Comparison of ENCODE assay signal across 12 mouse cellular contexts in the genomic region with DNA sequence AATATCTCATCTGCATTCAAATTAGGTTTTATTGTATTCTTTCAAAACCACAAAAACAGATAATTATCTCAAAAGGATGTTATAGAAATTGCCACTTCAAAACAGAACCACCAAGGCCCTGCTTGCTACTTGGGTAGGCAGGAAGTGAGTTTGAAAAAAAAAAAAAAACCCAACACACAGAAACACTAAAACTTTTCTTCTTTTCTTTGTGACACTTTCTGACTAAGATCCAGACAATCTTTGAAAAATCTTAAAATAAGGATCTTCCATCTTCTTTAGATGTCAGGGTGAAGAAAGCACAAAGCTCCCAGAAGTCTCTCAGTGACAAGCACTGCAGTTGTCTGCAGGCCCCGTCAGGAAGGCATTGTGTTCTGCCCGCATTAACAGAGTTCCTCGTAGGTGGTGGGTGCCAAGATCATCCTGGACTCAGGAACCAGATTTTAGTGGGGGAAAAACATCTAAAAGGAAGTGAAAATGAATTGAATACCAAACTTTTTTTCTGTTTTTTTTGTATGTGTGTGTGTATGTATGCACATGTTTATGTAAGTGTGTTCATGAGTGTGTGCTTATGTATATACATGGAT.
A peak's percentile ranks its signal among the peaks of the same experiment; 100 is the strongest.
DNase-seq lines count a peak whose midpoint lies in the region; TF ChIP-seq lines count a peak whose summit lies in the region.
"Had no signal": no experiment of that assay in that cellular context is flagged by ENCODE, and none has a peak within 500 bp of the region (broad histone marks: within the 10 kb centered on the region; RNA-seq: fewer than 3 reads in every experiment).

No protein-coding gene starts in this region.

- H3K4me1 ChIP-seq in thymus, adult 2 months (replicated peaks; ENCODE audit: control insufficient read depth, insufficient read depth, low read length), result peaks cover 11% of the 10 kb centered on the region
- H3K4me1 ChIP-seq: stomach, embryonic 15.5 days had no signal

- 3% methylated on average over 3 of the region's 3 CpGs for WGBS in thymus, adult 2 months

- no peaks in the 10 kb centered on the region for H3K36me3 ChIP-seq in thymus, adult 2 months (ENCODE audit: control insufficient read depth, insufficient read depth, low read length)
- H3K36me3 ChIP-seq: stomach, embryonic 15.5 days had no signal

- H3K27me3 ChIP-seq in thymus, adult 2 months (ENCODE audit: control insufficient read depth, insufficient read depth, low read length), result 0 out of 2 replicates have a peak, but pooled peaks cover 2% of the 10 kb centered on the region
- H3K27me3 ChIP-seq: megakaryocyte, embryonic 14.5 days; stomach, embryonic 15.5 days had no signal

- H3K27ac ChIP-seq in thymus, adult 2 months (ENCODE audit: control insufficient read depth, insufficient read depth, low read length), result peak overlapping the region; percentile 12; the same call in 1 of the 2 replicates
- H3K27ac ChIP-seq: stomach, embryonic 15.5 days had no signal

- peak; percentile 28 for DNase-seq in embryo, embryonic 10 days (ENCODE audit: low spot score)
- DNase-seq in embryo, embryonic 9.5 days (ENCODE audit: extremely low spot score), result no peak
- peak; percentile 26 for DNase-seq in thymus, adult 2 months
- DNase-seq in thymus, adult 18-20 months, result no peak
- peak; percentile 76 for DNase-seq in induced T-regulatory cell, adult 2 months (ENCODE audit: low read depth)
- no peak for DNase-seq in gastrocnemius, adult 18-20 months (ENCODE audit: low spot score)
- DNase-seq in layer of hippocampus, adult 8-10 months (ENCODE audit: low spot score in 2 of 2), result no peak
- no peak for DNase-seq in gastrocnemius, adult 8-10 months (ENCODE audit: low spot score in 2 of 2)
- DNase-seq: kidney, adult 11 months; layer of hippocampus, adult 9-11 months had no signal

- no peak overlapping the region for H3K4me3 ChIP-seq in thymus, adult 2 months (ENCODE audit: control insufficient read depth, insufficient read depth, low read length)
- H3K4me3 ChIP-seq: megakaryocyte, embryonic 14.5 days; stomach, embryonic 15.5 days had no signal

- TF ChIP-seq POLR2A in thymus, adult 2 months (IDR thresholded peaks at IDR 0.05; ENCODE audit: control insufficient read depth, extremely low read depth, insufficient read depth, low read length, poor library complexity), result no peak

- TF ChIP-seq CTCF in thymus, adult 2 months (IDR thresholded peaks at IDR 0.05; ENCODE audit: borderline replicate concordance, control insufficient read depth, extremely low read depth, insufficient read depth, low read length, poor library complexity), result no peak

Comparison
In these comparisons a context has a peak if more than half of its experiments do, and no peak if none do; other contexts are left out.
1. DNase-seq: peak in embryo, embryonic 10 days (single experiment), thymus, adult 2 months (single experiment) and induced T-regulatory cell, adult 2 months (single experiment); none in embryo, embryonic 9.5 days (single experiment), thymus, adult 18-20 months (0 of 2), gastrocnemius, adult 18-20 months (single experiment), layer of hippocampus, adult 8-10 months (0 of 2) and gastrocnemius, adult 8-10 months (0 of 2).